In the genomic region with DNA sequence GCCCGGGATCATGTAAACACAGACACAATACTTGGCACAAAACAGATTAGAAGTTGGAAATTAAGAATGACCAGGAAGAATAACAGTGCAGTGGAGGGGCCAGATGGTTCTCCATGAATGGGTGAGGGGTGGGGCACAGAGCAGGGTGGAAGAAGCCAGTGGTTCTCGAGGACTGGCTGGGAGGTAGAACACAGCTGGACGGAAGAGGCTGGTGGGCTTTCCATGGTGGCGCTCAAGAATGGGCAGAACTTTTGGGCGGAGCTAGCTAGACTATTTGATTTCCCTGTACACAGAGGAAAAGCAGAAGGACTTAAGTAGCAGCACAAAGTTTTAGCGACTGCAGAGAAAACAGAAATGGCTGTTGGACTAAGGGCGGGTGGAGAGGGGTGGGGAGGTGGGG, we compare ENCODE assay signal across 7 mouse cellular contexts.
DNase-seq lines count a peak whose midpoint lies in the region; ATAC-seq and TF ChIP-seq lines count a peak whose summit lies in the region.

No protein-coding gene starts in this region.

- H3K4me2 ChIP-seq in lung, embryonic 15.5 days: peak overlapping the region; percentile 48
- H3K4me2 ChIP-seq in liver, embryonic 13.5 days: peak overlapping the region; percentile 73
- H3K4me2 ChIP-seq in stomach, embryonic 15.5 days: peak overlapping the region; percentile 29

- no peak for TF ChIP-seq CTCF in lung, adult 2 months (IDR thresholded peaks at IDR 0.05; ENCODE audit: insufficient read depth, low read length)

- ATAC-seq in lung, embryonic 15.5 days (ENCODE audit: borderline replicate concordance, extremely low read depth, low FRiP score, low TSS enrichment): peak; percentile 82; the same call in 1 of the 2 replicates
- ATAC-seq in hematopoietic stem cell, adult 5-6 weeks (replicated peaks in 1 of 2; ENCODE audit: insufficient read depth in 1 of 2, low FRiP score in 2 of 2, low TSS enrichment in 1 of 2, low read depth in 1 of 2, poor library complexity in 2 of 2, severe bottlenecking in 2 of 2): peak; percentile 9 to 40; a peak in 3 of 4 replicates
- ATAC-seq in liver, embryonic 13.5 days (ENCODE audit: low read depth): peak; percentile 41
- ATAC-seq in stomach, embryonic 15.5 days (ENCODE audit: insufficient read depth, low FRiP score, low read depth): peak; percentile 27

- TF ChIP-seq POLR2A in lung, adult 2 months (IDR thresholded peaks at IDR 0.05; ENCODE audit: borderline replicate concordance, extremely low read depth, low read depth, low read length): no peak

- 18% methylated on average over 7 of the region's 7 CpGs for WGBS in lung, embryonic 15.5 days
- WGBS in lung, adult 2 months: 19% methylated on average over 7 of the region's 7 CpGs
- 24% methylated on average over 7 of the region's 7 CpGs for WGBS in liver, embryonic 13.5 days (ENCODE audit: insufficient replicate concordance)
- 28% methylated on average over 7 of the region's 7 CpGs for WGBS in stomach, embryonic 15.5 days

- 0 out of 2 replicates have a peak overlapping the region, but pooled peaks have one; percentile 12 for H3K4me3 ChIP-seq in lung, embryonic 15.5 days
- no peak overlapping the region for H3K4me3 ChIP-seq in lung, adult 2 months (replicated peaks; ENCODE audit: extremely low read depth, low read depth, low read length)
- peak overlapping the region; percentile 24 for H3K4me3 ChIP-seq in liver, embryonic 13.5 days (replicated peaks)
- H3K4me3 ChIP-seq in stomach, embryonic 15.5 days (replicated peaks): no peak overlapping the region

- H3K4me1 ChIP-seq in lung, embryonic 15.5 days: peaks cover 12% of the 10 kb centered on the region
- peaks cover 5% of the 10 kb centered on the region for H3K4me1 ChIP-seq in lung, adult 2 months (ENCODE audit: control insufficient read depth, insufficient read depth, low read length)
- H3K4me1 ChIP-seq in liver, embryonic 13.5 days (replicated peaks): peaks cover 44% of the 10 kb centered on the region
- H3K4me1 ChIP-seq in stomach, embryonic 15.5 days: peaks cover 6% of the 10 kb centered on the region; the same call in 1 of the 2 replicates

- 0 out of 2 replicates have a peak overlapping the region, but pooled peaks have one; percentile 43 for H3K27ac ChIP-seq in lung, embryonic 15.5 days
- H3K27ac ChIP-seq in liver, embryonic 13.5 days: peak overlapping the region; percentile 81
- no peak overlapping the region for H3K27ac ChIP-seq in stomach, embryonic 15.5 days

- no peaks in the 10 kb centered on the region for H3K9me3 ChIP-seq in lung, embryonic 15.5 days
- H3K9me3 ChIP-seq in liver, embryonic 13.5 days (replicated peaks): no peaks in the 10 kb centered on the region
- H3K9me3 ChIP-seq in stomach, embryonic 15.5 days: no peaks in the 10 kb centered on the region

- no peaks in the 10 kb centered on the region for H3K27me3 ChIP-seq in lung, embryonic 15.5 days
- no peaks in the 10 kb centered on the region for H3K27me3 ChIP-seq in liver, embryonic 13.5 days
- H3K27me3 ChIP-seq in stomach, embryonic 15.5 days (replicated peaks): no peaks in the 10 kb centered on the region

- no peaks in the 10 kb centered on the region for H3K36me3 ChIP-seq in lung, embryonic 15.5 days
- no peaks in the 10 kb centered on the region for H3K36me3 ChIP-seq in liver, embryonic 13.5 days
- no peaks in the 10 kb centered on the region for H3K36me3 ChIP-seq in stomach, embryonic 15.5 days

- no peak overlapping the region for H3K9ac ChIP-seq in lung, embryonic 15.5 days
- peak overlapping the region; percentile 50 for H3K9ac ChIP-seq in liver, embryonic 13.5 days
- H3K9ac ChIP-seq in stomach, embryonic 15.5 days: no peak overlapping the region

- no peak for DNase-seq in lung, adult 2 months
- DNase-seq in liver, embryonic 13.5 days: no peak
- DNase-seq in testis, postnatal 14 days (ENCODE audit: low spot score): no peak
- no peak for DNase-seq in gastrocnemius, adult 8-10 months (ENCODE audit: low spot score in 2 of 2)

Comparison
In these comparisons a context has a peak if more than half of its experiments do, and no peak if none do; other contexts are left out.
1. H3K4me3 ChIP-seq: peak in lung, embryonic 15.5 days (single experiment) and liver, embryonic 13.5 days (single experiment); none in lung, adult 2 months (single experiment) and stomach, embryonic 15.5 days (single experiment).
2. ATAC-seq: peak in every context shown above with its lines; median percentile 82 in lung, embryonic 15.5 days; 41 in liver, embryonic 13.5 days; 27 in stomach, embryonic 15.5 days; 24 in hematopoietic stem cell, adult 5-6 weeks.
3. Peak in every context shown above with its lines, with median percentiles within 50 percentile points of each other: H3K4me2 ChIP-seq.